Mouse (Mus musculus) kidney, adult 2 months (tissue): ENCODE results near the gene Coa4.

Experiments used
- CTCF ChIP-seq: fragments of 200-500 bp; conservative IDR thresholded peaks from 2 replicates; pipeline ENCODE4 v1.5.1; 2011; ENCODE audit warnings: low read depth, mild to moderate bottlenecking, control low read depth, low read length, moderate library complexity, mixed read lengths; ENCODE audit not compliant: insufficient read depth, insufficient read length
- POLR2A ChIP-seq: fragments of 200-500 bp; IDR thresholded peaks from one replicate; pipeline ENCODE4 v1.6.1; 2011; ENCODE audit warnings: low read depth, low read length, control low read depth

DNA sequence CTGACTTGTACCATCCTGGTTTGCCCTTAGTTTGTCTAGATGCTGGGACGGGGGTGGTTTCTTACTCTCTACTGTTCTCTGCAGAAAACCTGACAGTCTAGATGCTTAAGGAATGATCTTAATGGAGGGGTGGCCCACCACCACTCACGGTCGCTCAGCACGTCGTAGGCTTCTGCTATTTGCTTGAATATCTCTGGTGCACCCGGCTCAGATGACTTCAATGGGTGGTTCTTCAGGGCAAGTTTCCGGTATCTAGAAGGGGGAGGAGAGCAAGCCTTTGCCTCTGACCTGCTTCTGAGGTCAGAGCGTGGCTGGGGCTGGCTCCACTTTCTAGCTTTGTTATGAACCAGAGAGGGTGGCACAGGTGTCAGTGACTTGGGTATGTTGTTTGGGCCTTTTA, 25.3 kb upstream of the Coa4 start:
- TF ChIP-seq CTCF (no peak), POLR2A (no peak)
